In the genomic region with DNA sequence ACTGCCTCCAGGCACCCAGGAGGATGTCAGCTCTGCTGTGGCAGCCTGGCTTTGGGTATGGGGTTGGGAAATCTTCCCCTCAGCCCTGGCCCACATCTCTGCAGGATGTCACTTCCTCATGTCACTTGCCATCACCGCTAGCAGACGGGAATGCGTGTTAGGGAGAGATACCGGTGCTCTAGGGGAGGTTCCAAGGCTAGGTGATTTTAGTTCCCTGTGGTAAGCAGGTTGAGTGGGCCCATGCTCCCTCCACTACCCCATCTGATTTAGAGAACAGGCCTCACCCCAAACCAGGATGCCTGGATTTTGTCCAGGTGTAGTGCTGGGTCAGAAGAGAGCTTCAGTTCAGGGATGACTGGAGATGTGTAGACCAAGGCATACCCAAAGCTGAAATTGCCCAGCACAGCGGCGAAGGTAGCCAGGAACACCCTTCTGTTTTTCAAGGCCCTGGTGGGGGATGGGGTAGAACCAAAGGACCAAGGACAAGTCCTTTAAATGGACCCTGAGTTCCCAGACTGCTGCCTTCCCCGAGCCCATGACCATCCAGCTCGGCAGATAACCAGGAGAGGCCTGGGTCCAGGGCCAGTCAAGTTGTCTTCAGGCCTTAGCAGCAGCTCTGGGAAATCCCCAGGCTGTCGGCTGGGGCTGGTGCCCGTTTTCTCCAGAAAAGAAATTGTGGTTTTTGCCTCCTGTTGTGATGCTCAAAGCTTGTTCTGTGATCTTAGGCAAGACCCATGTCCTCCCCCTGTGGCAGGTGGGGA, we compare ENCODE assay signal across 9 mouse cellular contexts. TPM values are rescaled to one million over a fixed set of nuclear protein-coding genes. Genes with fewer than 3 reads are reported as not detected.
DNase-seq lines count a peak whose midpoint lies in the region; ATAC-seq and TF ChIP-seq lines count a peak whose summit lies in the region.
"Had no signal": no experiment of that assay in that cellular context is flagged by ENCODE, and none has a peak within 500 bp of the region (broad histone marks: within the 10 kb centered on the region; RNA-seq: fewer than 3 reads in every experiment).

No protein-coding gene starts in this region.

- TF ChIP-seq CTCF in stomach, postnatal 0 days (IDR thresholded peaks at IDR 0.05; ENCODE audit: low read depth), result no peak

- no peaks in the 10 kb centered on the region for H3K36me3 ChIP-seq in stomach, embryonic 15.5 days
- no peaks in the 10 kb centered on the region for H3K36me3 ChIP-seq in stomach, postnatal 0 days (ENCODE audit: control insufficient read depth, insufficient read depth, low read length)
- H3K36me3 ChIP-seq in forebrain, embryonic 15.5 days, result no peaks in the 10 kb centered on the region
- peaks cover 17% of the 10 kb centered on the region; the same call in 1 of the 2 replicates for H3K36me3 ChIP-seq in macrophage (ENCODE audit: inconsistent target)

- 70% methylated on average over 10 of the region's 10 CpGs for WGBS in stomach, embryonic 15.5 days
- WGBS in stomach, postnatal 0 days, result 71% methylated on average over 10 of the region's 10 CpGs
- WGBS in forebrain, embryonic 15.5 days, result 72% methylated on average over 10 of the region's 10 CpGs
- 32% methylated on average over 10 of the region's 10 CpGs for WGBS in macrophage (ENCODE audit: missing documents)

- no peak for ATAC-seq in stomach, embryonic 15.5 days (ENCODE audit: insufficient read depth, low FRiP score, low read depth)
- no peak for ATAC-seq in stomach, postnatal 0 days (ENCODE audit: low FRiP score, low TSS enrichment)
- no peak for ATAC-seq in forebrain, embryonic 15.5 days (replicated peaks)

- H3K79me2 ChIP-seq in macrophage (ENCODE audit: inconsistent target), result peaks cover 17% of the 10 kb centered on the region

- intact Hi-C loops in heart, postnatal 36 days (cut with DNase I), result no loop called here

- no peak overlapping the region for H3K4me3 ChIP-seq in stomach, embryonic 15.5 days (replicated peaks)
- H3K4me3 ChIP-seq in stomach, postnatal 0 days (ENCODE audit: low read depth, low read length), result no peak overlapping the region
- peak overlapping the region; percentile 45 for H3K4me3 ChIP-seq in forebrain, embryonic 15.5 days
- peak overlapping the region; percentile 54 for H3K4me3 ChIP-seq in macrophage (ENCODE audit: inconsistent target)
- H3K4me3 ChIP-seq: erythroblast, embryonic 14.5 days had no signal

- H3K4me2 ChIP-seq in stomach, embryonic 15.5 days, result 0 out of 2 replicates have a peak overlapping the region, but pooled peaks have one; percentile 58
- H3K4me2 ChIP-seq in stomach, postnatal 0 days (replicated peaks; ENCODE audit: low read depth), result no peak overlapping the region
- peak overlapping the region; percentile 73 for H3K4me2 ChIP-seq in forebrain, embryonic 15.5 days (replicated peaks)

- no peak for TF ChIP-seq EP300 in stomach, postnatal 0 days (optimal IDR thresholded peaks at IDR 0.05)

- H3K4me1 ChIP-seq in stomach, embryonic 15.5 days, result 0 out of 2 replicates have a peak, but pooled peaks cover 5% of the 10 kb centered on the region
- 0 out of 2 replicates have a peak, but pooled peaks cover 2% of the 10 kb centered on the region for H3K4me1 ChIP-seq in stomach, postnatal 0 days (replicated peaks; ENCODE audit: control insufficient read depth, insufficient read depth)
- peaks cover 14% of the 10 kb centered on the region for H3K4me1 ChIP-seq in forebrain, embryonic 15.5 days

- no peak for DNase-seq in stomach, postnatal 0 days (ENCODE audit: low spot score)
- no peak for DNase-seq in heart, adult 18-20 months
- no peak for DNase-seq in urinary bladder, postnatal 25 days (ENCODE audit: low spot score)
- DNase-seq in heart, postnatal 36 days, result no peak
- DNase-seq in layer of hippocampus, postnatal 36 days, result no peak

- no peak overlapping the region for H3K27ac ChIP-seq in stomach, embryonic 15.5 days
- H3K27ac ChIP-seq in stomach, postnatal 0 days (replicated peaks), result no peak overlapping the region
- H3K27ac ChIP-seq in forebrain, embryonic 15.5 days (replicated peaks), result no peak overlapping the region
- peak overlapping the region; percentile 60 for H3K27ac ChIP-seq in macrophage

- no peaks in the 10 kb centered on the region for H3K9me3 ChIP-seq in stomach, embryonic 15.5 days
- H3K9me3 ChIP-seq in stomach, postnatal 0 days (ENCODE audit: control insufficient read depth, low read length), result no peaks in the 10 kb centered on the region
- no peaks in the 10 kb centered on the region for H3K9me3 ChIP-seq in forebrain, embryonic 15.5 days

- H3K27me3 ChIP-seq in stomach, embryonic 15.5 days (replicated peaks), result 0 out of 2 replicates have a peak, but pooled peaks cover 8% of the 10 kb centered on the region
- no peaks in the 10 kb centered on the region for H3K27me3 ChIP-seq in stomach, postnatal 0 days (ENCODE audit: control insufficient read depth, insufficient read depth, low read length)
- H3K27me3 ChIP-seq in forebrain, embryonic 15.5 days, result peaks cover 9% of the 10 kb centered on the region; the same call in 1 of the 2 replicates

- no peak overlapping the region for H3K9ac ChIP-seq in stomach, embryonic 15.5 days
- H3K9ac ChIP-seq in stomach, postnatal 0 days (ENCODE audit: low read length), result no peak overlapping the region
- peak overlapping the region; percentile 38; the same call in 1 of the 2 replicates for H3K9ac ChIP-seq in forebrain, embryonic 15.5 days (replicated peaks)

RNA-seq across cellular contexts. Expression of gene Slc2a6, which starts 0.8 kb away (rescaled TPM):
- polyA plus RNA-seq in stomach, embryonic 15.5 days (2015; fragmentation: Nextera tagmentation; extraction: Ambion mirVana), result 1.1 and 1.3 TPM in 2 replicates
- 2.0 and 2.7 TPM in 2 replicates for polyA plus RNA-seq in stomach, postnatal 0 days (2015; fragmentation: Nextera tagmentation; extraction: Ambion mirVana)
- 5.2 TPM in 2 replicates for polyA plus RNA-seq in forebrain, embryonic 15.5 days (2015; fragmentation: Nextera tagmentation; extraction: Ambion mirVana)
- 100 to 1,000 TPM in 18 of 26 experiments, 10 to 100 TPM in 8; 10.9 to 802 (median 358) TPM for total RNA-seq in macrophage (2018; cell fraction: chromatin; rRNA removed)
- 100 to 1,000 TPM in 15 of 26 experiments, 10 to 100 TPM in 9, 1 to 10 TPM in 2; 8.0 to 364 (median 152) TPM for total RNA-seq in macrophage (2018; cell fraction: cytosol; rRNA removed)
- total RNA-seq in macrophage (2018; cell fraction: nucleus; rRNA removed), result 1,000 to 10,000 TPM in 1 of 26 experiments, 100 to 1,000 TPM in 20, 10 to 100 TPM in 5; 11.4 to 1,003 (median 403) TPM
- 2.9 to 43.2 TPM (median 3.8 TPM) in 3 replicates for polyA plus RNA-seq in macrophage (2018)
- under 1 TPM; 0.17 to 0.31 TPM for total RNA-seq in heart, adult 18-20 months (2021)
- under 1 TPM in 1 of 2 experiments, not detected in 1; 0.73 TPM for total RNA-seq in heart, postnatal 36 days (2021)
- 10 to 100 TPM; 40.1 to 44.9 TPM for total RNA-seq in layer of hippocampus, postnatal 36 days (2021)

RNA-seq across cellular contexts. Expression of gene Cacfd1, which starts 17.3 kb away (rescaled TPM):
- 61.6 and 65.4 TPM in 2 replicates for polyA plus RNA-seq in stomach, embryonic 15.5 days (2015; fragmentation: Nextera tagmentation; extraction: Ambion mirVana)
- polyA plus RNA-seq in stomach, postnatal 0 days (2015; fragmentation: Nextera tagmentation; extraction: Ambion mirVana), result 35.1 and 37.7 TPM in 2 replicates
- polyA plus RNA-seq in forebrain, embryonic 15.5 days (2015; fragmentation: Nextera tagmentation; extraction: Ambion mirVana), result 120 and 121 TPM in 2 replicates
- 10 to 100 TPM; 19.6 to 45.0 (median 30.8) TPM for total RNA-seq in macrophage (2018; cell fraction: chromatin; rRNA removed)
- total RNA-seq in macrophage (2018; cell fraction: cytosol; rRNA removed), result 10 to 100 TPM; 12.1 to 28.7 (median 22.8) TPM
- 10 to 100 TPM; 18.0 to 42.1 (median 28.9) TPM for total RNA-seq in macrophage (2018; cell fraction: nucleus; rRNA removed)
- 10.7 to 20.4 TPM (median 18.3 TPM) in 3 replicates for polyA plus RNA-seq in macrophage (2018)
- total RNA-seq in heart, adult 18-20 months (2021), result 10 to 100 TPM; 45.6 to 48.8 TPM
- 10 to 100 TPM; 41.0 to 44.2 TPM for total RNA-seq in heart, postnatal 36 days (2021)
- total RNA-seq in layer of hippocampus, postnatal 36 days (2021), result 10 to 100 TPM; 42.8 to 46.6 TPM

RNA-seq across cellular contexts. Expression of gene Mymk, which starts 44.9 kb away (rescaled TPM):
- polyA plus RNA-seq in stomach, embryonic 15.5 days (2015; fragmentation: Nextera tagmentation; extraction: Ambion mirVana), result 0.28 and 1.3 TPM in 2 replicates
- 0.55 and 1.1 TPM in 2 replicates for polyA plus RNA-seq in stomach, postnatal 0 days (2015; fragmentation: Nextera tagmentation; extraction: Ambion mirVana)
- 0.17 TPM in 1 of 2 replicates, not detected in the other for polyA plus RNA-seq in forebrain, embryonic 15.5 days (2015; fragmentation: Nextera tagmentation; extraction: Ambion mirVana)
- total RNA-seq in macrophage (2018; cell fraction: chromatin; rRNA removed), result not detected
- under 1 TPM in 1 of 26 experiments, not detected in 25; 0.13 TPM for total RNA-seq in macrophage (2018; cell fraction: cytosol; rRNA removed)
- not detected for total RNA-seq in macrophage (2018; cell fraction: nucleus; rRNA removed)
- not detected in 3 replicates for polyA plus RNA-seq in macrophage (2018)
- total RNA-seq in heart, adult 18-20 months (2021), result not detected
- total RNA-seq in heart, postnatal 36 days (2021), result not detected
- under 1 TPM; 0.46 to 0.77 TPM for total RNA-seq in layer of hippocampus, postnatal 36 days (2021)
- polyA plus RNA-seq: erythroblast, embryonic 14.5 days had no signal

RNA-seq across cellular contexts. Expression of gene Adamtsl2, which starts 52.1 kb away (rescaled TPM):
- 3.0 and 3.8 TPM in 2 replicates for polyA plus RNA-seq in stomach, embryonic 15.5 days (2015; fragmentation: Nextera tagmentation; extraction: Ambion mirVana)
- 1.4 and 3.4 TPM in 2 replicates for polyA plus RNA-seq in stomach, postnatal 0 days (2015; fragmentation: Nextera tagmentation; extraction: Ambion mirVana)
- polyA plus RNA-seq in forebrain, embryonic 15.5 days (2015; fragmentation: Nextera tagmentation; extraction: Ambion mirVana), result 6.8 and 9.5 TPM in 2 replicates
- under 1 TPM in 3 of 26 experiments, not detected in 23; 0.13 to 0.28 (median 0.13) TPM for total RNA-seq in macrophage (2018; cell fraction: chromatin; rRNA removed)
- total RNA-seq in macrophage (2018; cell fraction: cytosol; rRNA removed), result under 1 TPM in 2 of 26 experiments, not detected in 24; 0.13 to 0.15 TPM
- under 1 TPM in 1 of 26 experiments, not detected in 25; 0.05 TPM for total RNA-seq in macrophage (2018; cell fraction: nucleus; rRNA removed)
- polyA plus RNA-seq in macrophage (2018), result not detected in 3 replicates
- 10 to 100 TPM in 1 of 2 experiments, 1 to 10 TPM in 1; 4.5 to 10.1 TPM for total RNA-seq in heart, adult 18-20 months (2021)
- 10 to 100 TPM; 20.3 to 21.4 TPM for total RNA-seq in heart, postnatal 36 days (2021)
- 10 to 100 TPM; 10.5 to 12.3 TPM for total RNA-seq in layer of hippocampus, postnatal 36 days (2021)
- polyA plus RNA-seq: erythroblast, embryonic 14.5 days had no signal

RNA-seq across cellular contexts. Expression of gene Adamts13, which starts 53.8 kb away (rescaled TPM):
- polyA plus RNA-seq in stomach, embryonic 15.5 days (2015; fragmentation: Nextera tagmentation; extraction: Ambion mirVana), result 0.15 and 0.31 TPM in 2 replicates
- 0.05 and 0.10 TPM in 2 replicates for polyA plus RNA-seq in stomach, postnatal 0 days (2015; fragmentation: Nextera tagmentation; extraction: Ambion mirVana)
- 0.22 and 0.38 TPM in 2 replicates for polyA plus RNA-seq in forebrain, embryonic 15.5 days (2015; fragmentation: Nextera tagmentation; extraction: Ambion mirVana)
- 1 to 10 TPM in 1 of 26 experiments, under 1 TPM in 23, not detected in 2; 0.20 to 1.1 (median 0.48) TPM for total RNA-seq in macrophage (2018; cell fraction: chromatin; rRNA removed)
- total RNA-seq in macrophage (2018; cell fraction: cytosol; rRNA removed), result under 1 TPM in 12 of 26 experiments, not detected in 14; under 0.01 to 0.11 (median 0.04) TPM
- under 1 TPM in 16 of 26 experiments, not detected in 10; 0.15 to 0.63 (median 0.26) TPM for total RNA-seq in macrophage (2018; cell fraction: nucleus; rRNA removed)
- not detected in 3 replicates for polyA plus RNA-seq in macrophage (2018)
- not detected for total RNA-seq in heart, adult 18-20 months (2021)
- not detected for total RNA-seq in heart, postnatal 36 days (2021)
- total RNA-seq in layer of hippocampus, postnatal 36 days (2021), result 1 to 10 TPM in 1 of 2 experiments, under 1 TPM in 1; 0.71 to 1.7 TPM
- polyA plus RNA-seq: erythroblast, embryonic 14.5 days had no signal

Comparison
In these comparisons a context has a peak if more than half of its experiments do, and no peak if none do; other contexts are left out.
1. H3K4me3 ChIP-seq: peak in forebrain, embryonic 15.5 days (single experiment) and macrophage (single experiment); none in stomach, embryonic 15.5 days (single experiment) and stomach, postnatal 0 days (single experiment).